Mouse (Mus musculus) layer of hippocampus, adult 11-12 months (tissue): ENCODE data around the gene Acaa1a.

ENCODE experiments used
- DNase-seq: peaks from one replicate; pipeline ENCODE4 v3.0.0; 2022; ENCODE audit warnings: low spot score

The Acaa1a gene

DNA sequence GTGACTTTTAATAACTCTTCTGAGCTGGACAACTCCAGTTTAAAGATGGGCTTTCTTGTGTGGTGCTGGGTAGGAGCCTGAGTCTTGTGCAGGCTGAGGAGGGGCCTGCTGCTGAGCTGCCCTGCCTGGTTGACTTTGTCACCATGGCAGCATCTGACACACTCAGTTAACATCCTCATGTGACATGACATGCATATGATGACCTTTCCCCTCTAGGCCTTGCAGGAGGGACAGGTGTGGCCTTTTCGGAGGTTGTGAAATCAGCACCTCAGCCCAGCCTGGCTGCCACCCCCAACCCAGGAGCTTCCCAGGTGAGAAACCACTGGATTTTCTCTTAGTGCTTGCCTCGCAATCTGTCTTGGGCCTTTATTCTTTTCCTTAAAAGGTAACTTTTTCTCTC is 50.7 kb downstream of the Acaa1a start:
- no peak for DNase-seq

DNA sequence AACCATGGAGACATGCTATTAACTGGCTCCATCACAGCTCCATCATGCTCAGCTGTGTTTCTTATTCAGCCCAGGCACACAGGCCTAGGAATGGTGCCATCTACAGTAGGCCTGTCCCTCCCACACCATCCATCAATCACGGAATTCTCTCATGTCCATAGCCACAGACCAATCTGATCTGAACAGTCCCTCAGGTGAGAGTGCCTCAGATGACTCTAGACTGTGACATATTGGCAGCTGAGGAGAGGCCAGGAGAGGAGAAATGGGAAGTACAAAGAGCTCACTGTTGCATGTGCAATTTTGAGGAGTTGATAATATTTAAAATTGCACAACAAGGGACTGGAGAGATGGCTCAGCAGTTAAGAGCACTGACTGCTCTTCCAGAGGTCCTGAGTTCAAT is 55.3 kb downstream of the Acaa1a start:
- DNase-seq, result no peak
